Mouse (Mus musculus): ENCODE measurements at regions not wholly inside any gene's neighbourhood (a gene's known extent, or its start where the extent isn't known, plus 50 kb on each side); places are given as distances from the start of the nearest gene placed in this dataset.
A peak's percentile ranks its signal among the peaks of the same experiment; 100 is the strongest.

DNA sequence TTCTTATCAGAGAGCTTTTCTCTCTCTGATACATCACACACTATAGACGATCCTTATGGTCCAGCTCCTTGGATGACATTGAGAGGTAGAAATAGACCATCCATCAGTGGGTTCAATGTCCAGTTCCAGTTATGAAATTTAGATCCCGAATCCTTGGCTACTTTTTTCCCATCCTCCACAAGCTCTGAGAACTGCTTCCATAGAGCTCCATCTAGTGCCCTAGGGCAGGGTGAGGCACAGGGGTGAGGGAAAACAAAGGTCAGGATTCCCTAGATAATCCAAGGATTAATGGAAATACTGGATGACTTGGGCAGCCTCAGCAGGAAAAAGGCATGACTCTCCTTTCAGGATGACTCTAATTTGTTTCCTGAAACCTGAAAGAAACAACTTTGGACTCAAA is 732.1 kb downstream of the Gsdmc2 start:
- TF ChIP-seq POLR2A (IDR thresholded peaks at IDR 0.05; ENCODE audit: borderline replicate concordance, insufficient read depth, low read length) (no peak), CTCF (IDR thresholded peaks at IDR 0.05; ENCODE audit: borderline replicate concordance, insufficient read depth, low read depth, low read length) (peak; percentile 14; the same call in 1 of the 2 replicates)

All from cerebellum, adult 2 months (tissue).